Mouse (Mus musculus) brown adipose tissue, adult 24 weeks (tissue): ENCODE measurements around the gene Thada. TPM values are rescaled to one million over a fixed set of nuclear protein-coding genes. Genes with fewer than 3 reads are reported as not detected.

ENCODE experiments used
- H3K27ac ChIP-seq: fragments of 200-500 bp; replicated peaks from 2 replicates; pipeline ENCODE4 v1.5.1; 2012; ENCODE audit warnings: low read depth, mild to moderate bottlenecking, low read length
- H3K4me1 ChIP-seq: fragments of 200-500 bp; 2 replicates; pipeline ENCODE4 v1.6.1; 2012; ENCODE audit warnings: low read length, mixed read lengths; ENCODE audit not compliant: control insufficient read depth, insufficient read depth, insufficient read length
- H3K4me3 ChIP-seq: fragments of 200-500 bp; 2 replicates; pipeline ENCODE4 v1.5.1; 2012; ENCODE audit warnings: low read depth, mild to moderate bottlenecking, low read length, moderate library complexity; ENCODE audit not compliant: insufficient read depth
- polyA plus RNA-seq: library from polyadenylated mRNA; stranded (reverse); fragments of >200 nt; gene quantifications from 2 replicates; pipeline ENCODE4 v1.2.4, GENCODE M21; 2012; ENCODE audit not compliant: missing spikeins, insufficient read depth, insufficient read length

Thada gene
- polyA plus RNA-seq, 1 experiment: 4.7 TPM

GRCm38 (mm10) chr17:84186451-84187202 lies 279.4 kb downstream of the Thada start:
- H3K4me1 ChIP-seq: peaks cover 14% of the 10 kb centered on the region
- H3K27ac ChIP-seq: peak overlapping the region; percentile 75
- peak overlapping the region; percentile 94 for H3K4me3 ChIP-seq

- peaks cover 21% of the 10 kb centered on the region for H3K4me1 ChIP-seq
- H3K4me3 ChIP-seq: peak overlapping the region; percentile 94
- H3K27ac ChIP-seq: peak overlapping the region; percentile 75
Measured at GRCm38 (mm10) chr17:84185581-84186450, 280.2 kb downstream of the Thada start.

DNA sequence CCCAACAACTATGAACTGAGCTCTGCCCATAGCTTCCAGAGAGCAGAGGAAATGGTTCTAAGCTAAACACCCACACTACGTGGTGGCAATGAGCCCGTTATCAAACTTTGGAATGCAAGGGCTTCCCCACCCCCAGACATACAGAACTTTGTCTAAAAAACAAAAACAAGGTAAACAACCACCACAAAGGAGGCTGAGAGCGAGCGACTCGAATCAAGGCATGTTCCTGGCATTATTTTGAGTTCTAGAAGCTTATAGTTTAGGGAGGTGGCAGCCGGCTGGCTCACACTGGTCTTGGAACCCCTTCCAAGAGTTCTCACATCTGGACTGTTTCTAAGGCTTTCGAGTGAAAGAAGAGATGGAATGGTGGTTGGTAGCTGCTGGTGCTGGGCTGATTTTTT lies 281.0 kb downstream of the Thada start:
- Histone ChIP-seq H3K27ac (peak overlapping the region; percentile 94), H3K4me1 (peaks cover 20% of the 10 kb centered on the region)

GRCm38 (mm10) chr17:84183291-84183781 lies 282.7 kb downstream of the Thada start:
- Histone ChIP-seq H3K4me1 (peaks cover 16% of the 10 kb centered on the region), H3K27ac (peak overlapping the region; percentile 88), H3K4me3 (peak overlapping the region; percentile 62)

More for the DNA sequence above, 281.0 kb downstream of the Thada start:
- H3K4me3 ChIP-seq: peak overlapping the region; percentile 94

DNA sequence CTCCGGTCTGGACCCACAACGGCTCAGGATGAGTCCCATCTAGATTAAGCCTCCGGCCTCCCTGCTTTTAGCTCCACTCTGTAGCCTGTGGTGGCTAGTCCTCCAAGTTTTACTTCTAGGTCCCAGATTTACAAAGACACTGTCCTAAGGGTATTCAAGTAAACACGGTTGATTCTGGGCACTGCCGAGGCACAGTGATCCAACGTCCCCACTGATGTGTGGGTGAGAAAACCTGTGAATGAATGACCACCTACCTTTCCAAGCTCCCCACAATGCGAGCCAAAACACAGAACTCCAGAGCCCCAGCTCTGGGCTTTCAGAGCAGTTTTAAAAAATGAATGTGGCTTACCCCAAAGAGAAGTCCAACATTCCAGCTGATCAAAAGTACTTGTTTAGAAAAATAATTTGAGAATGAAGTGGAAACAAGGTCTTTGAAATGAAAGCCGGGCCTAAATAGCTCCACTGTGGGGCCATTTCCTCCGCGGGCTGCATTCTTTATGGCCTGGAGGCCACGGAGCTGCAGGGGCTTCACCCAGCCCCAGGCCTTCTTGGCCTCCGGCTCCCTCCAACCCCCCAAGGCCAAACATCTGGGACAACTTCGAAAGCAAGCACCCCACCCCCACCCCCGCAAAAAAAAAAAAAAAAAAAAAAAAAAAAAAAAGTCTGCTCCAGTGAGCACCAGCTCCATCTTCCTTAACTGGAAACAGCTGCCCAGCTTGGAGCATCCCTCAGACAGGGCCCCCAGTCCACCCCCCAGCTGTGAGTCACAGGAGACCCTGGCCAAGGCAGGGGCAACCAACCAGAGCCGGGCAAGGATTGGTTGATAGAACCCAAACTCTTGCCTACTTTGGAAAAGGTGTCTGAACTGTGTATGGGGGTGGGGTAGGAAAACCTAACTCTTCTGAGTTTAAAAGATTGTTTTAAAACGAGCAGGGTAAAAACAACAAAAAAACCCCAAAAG lies 283.4 kb downstream of the Thada start:
- Histone ChIP-seq H3K4me1 (peaks cover 16% of the 10 kb centered on the region), H3K4me3 (peak overlapping the region; percentile 62)

GRCm38 (mm10) chr17:84181502-84182310 lies 284.3 kb downstream of the Thada start:
- Histone ChIP-seq H3K4me3 (peak overlapping the region; percentile 27), H3K4me1 (peaks cover 16% of the 10 kb centered on the region), H3K27ac (peak overlapping the region; percentile 95)

More for the DNA sequence above, 283.4 kb downstream of the Thada start:
- peak overlapping the region; percentile 95 for H3K27ac ChIP-seq

DNA sequence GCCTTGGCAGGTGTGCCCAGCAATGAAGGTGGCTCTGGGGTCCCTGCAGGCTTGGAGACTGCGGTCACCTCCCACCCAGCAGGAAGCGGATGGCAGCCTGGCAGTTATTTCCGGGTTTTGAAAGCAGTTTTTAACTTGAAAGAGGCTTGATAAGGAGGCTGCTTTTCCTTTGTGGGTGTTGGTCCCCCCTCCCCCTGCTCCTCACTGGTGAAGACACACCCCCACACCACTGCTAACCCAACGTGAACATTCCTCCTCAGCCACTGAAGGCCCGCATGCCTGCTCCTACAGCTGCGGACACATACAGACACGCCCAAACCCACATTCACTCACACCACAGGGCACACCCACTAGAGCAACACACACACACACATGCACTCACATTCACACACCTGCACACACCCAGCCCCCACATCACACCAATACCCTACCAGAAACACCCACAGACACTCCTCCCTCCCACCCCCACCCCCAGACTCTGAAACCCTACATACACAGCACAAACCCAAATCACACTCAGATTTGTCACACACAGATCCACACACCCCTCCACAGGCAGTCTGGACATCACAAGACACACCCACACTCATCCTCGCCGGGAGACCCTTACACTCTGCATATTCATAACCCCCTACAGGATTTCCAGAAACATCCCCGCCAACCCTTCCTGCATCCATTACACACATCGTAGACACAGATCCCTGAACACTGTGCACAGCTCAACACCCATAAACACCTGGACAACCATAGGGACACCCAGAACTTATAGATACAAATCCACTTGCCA lies 285.1 kb downstream of the Thada start:
- peaks cover 16% of the 10 kb centered on the region for H3K4me1 ChIP-seq
- H3K27ac ChIP-seq: peak overlapping the region; percentile 95
- H3K4me3 ChIP-seq: peak overlapping the region; percentile 1; the same call in 1 of the 2 replicates

GRCm38 (mm10) chr17:84179973-84180365 lies 286.0 kb downstream of the Thada start:
- Histone ChIP-seq H3K4me3 (no peak overlapping the region), H3K4me1 (peaks cover 16% of the 10 kb centered on the region), H3K27ac (no peak overlapping the region)

DNA sequence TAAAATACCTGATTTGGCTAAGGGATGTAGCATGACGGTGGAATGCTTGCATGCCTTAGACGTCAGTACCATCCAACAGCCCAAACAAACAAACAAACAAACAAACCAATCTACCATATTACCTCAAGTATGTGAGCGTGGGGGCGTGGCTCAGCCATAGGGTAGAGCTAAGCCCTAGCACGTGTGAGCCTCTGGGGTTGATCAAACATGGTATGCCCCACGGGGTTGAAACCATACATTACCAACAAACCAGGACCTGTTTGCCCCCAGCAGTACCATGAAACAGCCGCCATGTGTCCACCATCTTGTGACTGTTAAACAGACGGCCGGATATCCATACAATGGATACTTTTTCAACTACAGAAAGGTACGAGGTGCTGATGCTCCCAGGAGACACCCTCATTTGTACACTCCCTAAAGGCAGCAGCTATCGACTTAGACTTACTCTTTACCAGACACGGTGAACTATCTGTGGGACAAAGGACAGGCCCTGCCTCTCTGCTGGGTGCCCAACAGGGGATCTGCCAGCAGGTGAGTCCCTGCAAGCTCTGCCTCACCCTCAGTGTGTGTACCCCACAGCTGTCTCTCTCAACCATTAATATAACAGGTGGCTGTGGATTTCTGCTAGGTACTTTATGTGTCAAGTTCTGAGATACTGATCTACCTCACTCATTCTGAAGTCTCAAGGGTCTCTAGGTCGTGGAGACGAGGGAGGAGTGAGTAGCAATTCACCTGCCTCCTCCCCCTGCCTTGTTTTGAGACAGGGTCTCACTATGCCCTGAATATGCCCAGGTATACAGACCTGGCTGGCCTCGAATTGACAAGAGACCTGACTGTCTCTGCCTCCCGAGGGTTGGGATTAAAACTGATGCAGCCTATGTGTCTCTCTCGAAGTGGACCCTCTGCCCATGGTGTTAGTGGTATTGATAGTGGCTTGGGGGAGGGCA lies 286.7 kb downstream of the Thada start:
- H3K27ac ChIP-seq: no peak overlapping the region
- peaks cover 16% of the 10 kb centered on the region for H3K4me1 ChIP-seq
- H3K4me3 ChIP-seq: no peak overlapping the region

GRCm38 (mm10) chr17:84177481-84177880 lies 288.5 kb downstream of the Thada start:
- no peak overlapping the region for H3K4me3 ChIP-seq
- peaks cover 16% of the 10 kb centered on the region for H3K4me1 ChIP-seq
- H3K27ac ChIP-seq: no peak overlapping the region

DNA sequence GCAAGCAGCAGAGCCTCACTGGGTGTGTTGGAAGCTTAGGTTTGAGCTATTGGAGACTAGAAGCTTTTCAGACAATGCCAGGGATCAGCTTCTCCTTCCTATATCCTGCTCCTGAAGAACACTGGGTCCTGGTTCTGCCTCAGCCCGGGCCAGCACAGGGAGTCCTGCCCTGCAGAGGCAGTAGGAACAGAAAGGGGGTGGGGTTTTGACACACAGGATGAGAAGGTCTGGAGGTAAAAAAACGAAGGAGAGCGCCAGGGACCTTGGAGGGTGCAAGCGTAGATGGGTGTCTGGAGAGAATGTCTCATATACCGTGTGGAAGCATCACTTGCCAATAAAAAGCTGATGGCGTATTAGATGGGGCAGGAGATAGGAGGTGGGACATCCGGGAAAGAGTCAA lies 289.6 kb downstream of the Thada start:
- no peak overlapping the region for H3K27ac ChIP-seq
- H3K4me3 ChIP-seq: no peak overlapping the region
- peaks cover 8% of the 10 kb centered on the region for H3K4me1 ChIP-seq

DNA sequence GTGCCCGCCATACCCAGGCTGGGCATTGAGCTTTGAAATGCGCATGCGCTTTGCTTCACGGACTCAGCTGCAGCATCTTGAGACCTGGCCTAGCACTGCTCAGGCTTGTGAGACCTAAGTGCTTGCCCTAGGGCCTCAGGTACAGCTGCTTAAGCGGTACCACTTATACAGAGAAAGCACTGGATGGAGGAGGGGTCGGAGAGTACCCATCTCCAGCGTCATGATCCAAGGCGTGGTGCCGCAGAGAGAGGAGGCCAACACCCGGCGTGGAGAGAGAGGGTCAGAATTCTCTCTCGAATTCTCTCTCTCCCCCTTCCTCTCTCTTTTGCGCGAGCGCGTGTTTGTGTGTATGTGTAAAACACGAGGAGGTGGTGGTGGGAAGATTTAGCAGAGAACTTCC lies 290.8 kb downstream of the Thada start:
- no peaks in the 10 kb centered on the region for H3K4me1 ChIP-seq
- H3K4me3 ChIP-seq: no peak overlapping the region
- H3K27ac ChIP-seq: no peak overlapping the region
